Mouse (Mus musculus): ENCODE measurements around the gene Nfya. TPM values are rescaled to one million over a fixed set of nuclear protein-coding genes. Genes with fewer than 3 reads are reported as not detected.

The Nfya gene
- polyA plus RNA-seq, 1 experiment, result not detected

GRCm38 (mm10) chr17:48346231-48346630 is 63.5 kb downstream of the Nfya start, which contains the start of gene Trem2:
Gene Trem2 (plus strand): TSS chr17:48346401.
- no peak within 1 kb of the TSS for H3K27ac ChIP-seq (ENCODE audit: insufficient read depth, low read depth, low read length)
- 89% methylated on average over 5 of the region's 5 CpGs for WGBS
- no peak for TF ChIP-seq POLR2A (IDR thresholded peaks at IDR 0.05; ENCODE audit: insufficient read depth, low read depth, low read length)
- TF ChIP-seq CTCF (IDR thresholded peaks at IDR 0.05; ENCODE audit: insufficient read depth, low read depth, low read length), result no peak

GRCm38 (mm10) chr17:48345824-48346223 is 63.9 kb downstream of the Nfya start:
- H3K27ac ChIP-seq (ENCODE audit: insufficient read depth, low read depth, low read length), result no peak overlapping the region
- TF ChIP-seq POLR2A (IDR thresholded peaks at IDR 0.05; ENCODE audit: insufficient read depth, low read depth, low read length), result no peak
- no peak for TF ChIP-seq CTCF (IDR thresholded peaks at IDR 0.05; ENCODE audit: insufficient read depth, low read depth, low read length)
- no peak overlapping the region for H3K4me3 ChIP-seq (ENCODE audit: insufficient read depth, low read depth, low read length)
- H3K4me1 ChIP-seq (ENCODE audit: control insufficient read depth, insufficient read depth, low read length), result no peaks in the 10 kb centered on the region
- WGBS, result 88% methylated on average over 4 of the region's 4 CpGs

More at GRCm38 (mm10) chr17:48346231-48346630, 63.5 kb downstream of the Nfya start, which contains the start of gene Trem2:
- Histone ChIP-seq H3K4me3 (ENCODE audit: insufficient read depth, low read depth, low read length) (no peak within 1 kb of the TSS), H3K4me1 (ENCODE audit: control insufficient read depth, insufficient read depth, low read length) (no peaks in the 10 kb centered on the region)

DNA sequence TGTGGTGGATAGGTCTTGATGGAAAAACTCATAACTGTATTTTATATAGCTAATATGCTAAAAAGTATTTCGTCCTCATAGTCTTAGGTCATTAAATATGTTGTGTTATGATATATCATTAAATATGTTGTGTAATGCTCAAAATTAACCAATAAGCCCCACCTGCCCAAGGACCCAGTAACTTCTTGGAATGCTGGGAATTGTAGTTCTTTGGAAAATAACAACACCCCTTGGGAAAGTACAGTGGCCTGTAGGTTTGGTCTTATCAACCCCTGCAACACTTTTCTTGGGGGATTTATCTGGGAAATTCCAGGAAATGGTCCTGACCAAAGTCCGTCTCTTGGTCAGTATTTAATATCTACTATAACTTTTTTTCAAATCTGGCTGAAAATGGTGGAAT is 66.6 kb downstream of the Nfya start:
- Histone ChIP-seq H3K27ac (ENCODE audit: insufficient read depth, low read depth, low read length) (no peak overlapping the region), H3K4me3 (ENCODE audit: insufficient read depth, low read depth, low read length) (no peak overlapping the region), H3K4me1 (ENCODE audit: control insufficient read depth, insufficient read depth, low read length) (no peaks in the 10 kb centered on the region)
- 94% methylated on average over 2 of the region's 2 CpGs for WGBS
- TF ChIP-seq POLR2A (IDR thresholded peaks at IDR 0.05; ENCODE audit: insufficient read depth, low read depth, low read length) (no peak), CTCF (IDR thresholded peaks at IDR 0.05; ENCODE audit: insufficient read depth, low read depth, low read length) (no peak)

DNA sequence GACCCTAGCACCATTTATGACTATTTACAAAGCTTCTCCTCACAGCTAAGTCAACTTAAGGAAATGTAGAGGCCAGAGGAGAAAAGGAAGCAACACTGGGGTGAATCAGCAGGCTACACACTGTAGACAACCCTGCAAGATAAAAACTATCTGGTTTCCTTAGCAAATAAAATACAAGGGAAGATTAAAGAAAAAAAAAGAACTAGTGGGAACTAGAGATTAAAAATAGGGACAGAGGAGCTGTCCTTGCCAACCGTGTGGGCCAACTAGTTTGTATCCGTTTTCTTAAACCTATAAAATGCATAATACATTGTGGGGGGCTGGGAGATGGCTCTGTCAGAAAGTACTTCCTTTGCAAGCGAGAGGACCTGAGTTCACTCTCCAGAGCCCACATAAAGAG is 67.8 kb downstream of the Nfya start:
- Histone ChIP-seq H3K4me1 (ENCODE audit: control insufficient read depth, insufficient read depth, low read length) (no peaks in the 10 kb centered on the region), H3K27ac (ENCODE audit: insufficient read depth, low read depth, low read length) (no peak overlapping the region), H3K4me3 (ENCODE audit: insufficient read depth, low read depth, low read length) (no peak overlapping the region)
- 84% methylated on average over 3 of the region's 3 CpGs for WGBS
- TF ChIP-seq CTCF (IDR thresholded peaks at IDR 0.05; ENCODE audit: insufficient read depth, low read depth, low read length) (no peak), POLR2A (IDR thresholded peaks at IDR 0.05; ENCODE audit: insufficient read depth, low read depth, low read length) (no peak)

DNA sequence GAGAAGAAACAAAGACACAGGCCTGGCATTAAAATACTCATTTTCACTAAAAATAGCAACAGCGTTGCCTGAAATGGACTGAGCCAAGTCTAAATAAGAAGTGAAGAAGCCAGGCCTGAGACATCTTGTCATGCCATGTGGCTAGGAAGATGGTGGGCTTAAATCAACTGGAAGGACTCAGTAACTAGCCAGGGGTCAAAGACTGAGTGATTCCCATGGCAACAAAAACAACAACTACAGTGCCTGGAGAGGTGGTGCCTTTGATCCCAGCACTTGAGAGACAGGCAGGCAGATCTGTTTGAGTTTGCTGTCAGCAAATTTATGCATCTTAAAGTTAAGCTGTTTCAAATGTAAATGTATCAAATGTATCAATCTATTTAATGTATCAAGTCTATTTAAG is 69.4 kb downstream of the Nfya start:
- Histone ChIP-seq H3K4me1 (ENCODE audit: control insufficient read depth, insufficient read depth, low read length) (no peaks in the 10 kb centered on the region), H3K27ac (ENCODE audit: insufficient read depth, low read depth, low read length) (no peak overlapping the region), H3K4me3 (ENCODE audit: insufficient read depth, low read depth, low read length) (no peak overlapping the region)
- 55% methylated on average over 1 of the region's 1 CpGs for WGBS
- TF ChIP-seq POLR2A (IDR thresholded peaks at IDR 0.05; ENCODE audit: insufficient read depth, low read depth, low read length), result no peak
- no peak for TF ChIP-seq CTCF (IDR thresholded peaks at IDR 0.05; ENCODE audit: insufficient read depth, low read depth, low read length)

Other genes starting within 250 kb of the Nfya start
- gene A530064D06Rik, start 242.6 kb downstream of the Nfya start, polyA plus RNA-seq (2012; ENCODE audit: insufficient read depth, insufficient read length, low replicate concordance, missing spikeins), result not detected in 2 replicates
- gene Trem1, start 177.1 kb downstream of the Nfya start, polyA plus RNA-seq (2012; ENCODE audit: insufficient read depth, insufficient read length, low replicate concordance, missing spikeins), result not detected in 2 replicates
- gene Trem3, start 162.1 kb downstream of the Nfya start, polyA plus RNA-seq (2012; ENCODE audit: insufficient read depth, insufficient read length, low replicate concordance, missing spikeins), result not detected in 2 replicates
- not detected in 2 replicates for gene Treml4, start 145.6 kb downstream of the Nfya start, polyA plus RNA-seq (2012; ENCODE audit: insufficient read depth, insufficient read length, low replicate concordance, missing spikeins)
- gene Treml2, start 110.4 kb downstream of the Nfya start, polyA plus RNA-seq (2012; ENCODE audit: insufficient read depth, insufficient read length, low replicate concordance, missing spikeins), result not detected in 2 replicates
- not detected in 2 replicates for gene B430306N03Rik, start 93.8 kb downstream of the Nfya start, polyA plus RNA-seq (2012; ENCODE audit: insufficient read depth, insufficient read length, low replicate concordance, missing spikeins)
- gene Trem2, start 63.5 kb downstream of the Nfya start, polyA plus RNA-seq (2012; ENCODE audit: insufficient read depth, insufficient read length, low replicate concordance, missing spikeins), result not detected in 2 replicates
- gene Treml1, start 50.0 kb downstream of the Nfya start, polyA plus RNA-seq (2012; ENCODE audit: insufficient read depth, insufficient read length, low replicate concordance, missing spikeins), result not detected in 2 replicates
- not detected in 2 replicates for gene Oard1, start 108 bp upstream of the Nfya start, polyA plus RNA-seq (2012; ENCODE audit: insufficient read depth, insufficient read length, low replicate concordance, missing spikeins)
- not detected in 2 replicates for gene Apobec2, start 23.0 kb upstream of the Nfya start, polyA plus RNA-seq (2012; ENCODE audit: insufficient read depth, insufficient read length, low replicate concordance, missing spikeins)
- not detected in 2 replicates for gene Tspo2, start 41.6 kb upstream of the Nfya start, polyA plus RNA-seq (2012; ENCODE audit: insufficient read depth, insufficient read length, low replicate concordance, missing spikeins)
- gene Unc5cl, start 45.0 kb upstream of the Nfya start, polyA plus RNA-seq (2012; ENCODE audit: insufficient read depth, insufficient read length, low replicate concordance, missing spikeins), result not detected in 2 replicates

All from olfactory bulb, adult 2 months (tissue).